Comparison of ENCODE assay signal across 18 mouse cellular contexts in genomic region chr14:45083058-45083457, GRCm38 (mm10).
"Had no signal": no experiment of that assay in that cellular context is flagged by ENCODE, and none has a peak within 500 bp of the region (broad histone marks: within the 10 kb centered on the region; RNA-seq: fewer than 3 reads in every experiment).

No protein-coding gene starts in this region.

- H3K4me2 ChIP-seq: liver, embryonic 15.5 days; lung, embryonic 15.5 days; midbrain, embryonic 11.5 days; midbrain, embryonic 13.5 days; midbrain, embryonic 15.5 days; neural tube, embryonic 12.5 days had no signal

- ATAC-seq: liver, postnatal 0 days; lung, postnatal 0 days; midbrain, embryonic 13.5 days had no signal

- H3K27me3 ChIP-seq: liver, embryonic 15.5 days; lung, embryonic 15.5 days; megakaryocyte, embryonic 14.5 days; midbrain, embryonic 13.5 days; midbrain, embryonic 15.5 days; neural tube, embryonic 12.5 days had no signal

- H3K9me3 ChIP-seq: liver, embryonic 15.5 days; lung, embryonic 15.5 days; megakaryocyte, embryonic 14.5 days; midbrain, embryonic 13.5 days; midbrain, embryonic 15.5 days; neural tube, embryonic 12.5 days had no signal

- H3K4me3 ChIP-seq: liver, embryonic 15.5 days; lung, embryonic 15.5 days; megakaryocyte, embryonic 14.5 days; midbrain, embryonic 13.5 days; midbrain, embryonic 15.5 days; neural tube, embryonic 12.5 days had no signal

- H3K9ac ChIP-seq: liver, embryonic 15.5 days; liver, postnatal 0 days; lung, embryonic 15.5 days; midbrain, embryonic 13.5 days; midbrain, embryonic 15.5 days; neural tube, embryonic 12.5 days had no signal

- H3K27ac ChIP-seq: liver, embryonic 15.5 days; lung, embryonic 15.5 days; macrophage; midbrain, embryonic 13.5 days; midbrain, embryonic 15.5 days; neural tube, embryonic 12.5 days had no signal

- H3K36me3 ChIP-seq: liver, embryonic 15.5 days; lung, embryonic 15.5 days; midbrain, embryonic 13.5 days; midbrain, embryonic 15.5 days; neural tube, embryonic 12.5 days had no signal

- H3K4me1 ChIP-seq: liver, embryonic 15.5 days; lung, embryonic 15.5 days; midbrain, embryonic 13.5 days; midbrain, embryonic 15.5 days; neural tube, embryonic 12.5 days had no signal

- DNase-seq: liver, postnatal 0 days; lung, adult 2 months; lung, postnatal 14 days; right cerebral cortex, postnatal 25 days; right cerebral cortex, postnatal 4 days; spleen, adult 18-20 months; thymus, adult 18-20 months; thymus, postnatal 14 days; thymus, postnatal 36 days had no signal
